Mouse (Mus musculus) intestine, embryonic 15.5 days (tissue): ENCODE data around the gene Fh1. TPM values are rescaled to one million over a fixed set of nuclear protein-coding genes. Genes with fewer than 3 reads are reported as not detected.

ENCODE experiments used
- ATAC-seq: fragments of 200-750 bp; cut with Nextera tagmentation; 2 replicates; pipeline ENCODE4 v1.8.0; 2017; ENCODE audit warnings: moderate TSS enrichment, moderate library complexity
- H3K27ac ChIP-seq: fragments of 300-500 bp; sonication (generic); 2 replicates; pipeline ENCODE4 v1.5.1; 2015; ENCODE audit warnings: mild to moderate bottlenecking, inconsistent platforms
- H3K27me3 ChIP-seq: fragments of 300-500 bp; sonication (generic); replicated peaks from 2 replicates; pipeline ENCODE4 v1.6.1; 2015; ENCODE audit warnings: inconsistent platforms
- H3K36me3 ChIP-seq: fragments of 300-500 bp; sonication (generic); 2 replicates; pipeline ENCODE4 v1.6.1; 2015; ENCODE audit warnings: inconsistent platforms
- H3K4me1 ChIP-seq: fragments of 300-500 bp; sonication (generic); replicated peaks from 2 replicates; pipeline ENCODE4 v1.6.1; 2015; ENCODE audit warnings: inconsistent platforms
- H3K4me2 ChIP-seq: fragments of 300-500 bp; sonication (generic); replicated peaks from 2 replicates; pipeline ENCODE4 v1.6.1; 2015; ENCODE audit warnings: mild to moderate bottlenecking, inconsistent platforms
- H3K4me3 ChIP-seq: fragments of 300-500 bp; sonication (generic); replicated peaks from 2 replicates; pipeline ENCODE4 v1.5.1; 2015; ENCODE audit warnings: inconsistent platforms
- H3K9ac ChIP-seq: fragments of 300-500 bp; sonication (generic); 2 replicates; pipeline ENCODE4 v1.6.1; 2015; ENCODE audit warnings: inconsistent platforms
- H3K9me3 ChIP-seq: fragments of 300-500 bp; sonication (generic); 2 replicates; pipeline ENCODE4 v1.6.1; 2016; ENCODE audit warnings: inconsistent platforms
- WGBS: fragments of 180-500 bp; shearing (Covaris S2); methylation state at CpG from one replicate; pipeline ENCODE4 v1.1.7; 2015; 5-methylcytosine and 5-hydroxymethylcytosine counted together
- polyA plus RNA-seq: library from polyadenylated mRNA; unstranded; fragments of >200 nt; fragmentation: Nextera tagmentation; extraction: Ambion mirVana; gene quantifications from 2 replicates; pipeline ENCODE4 v1.2.1, GENCODE M21; 2015

The Fh1 gene
- polyA plus RNA-seq, 1 experiment from 2014 or later = 155 TPM

DNA sequence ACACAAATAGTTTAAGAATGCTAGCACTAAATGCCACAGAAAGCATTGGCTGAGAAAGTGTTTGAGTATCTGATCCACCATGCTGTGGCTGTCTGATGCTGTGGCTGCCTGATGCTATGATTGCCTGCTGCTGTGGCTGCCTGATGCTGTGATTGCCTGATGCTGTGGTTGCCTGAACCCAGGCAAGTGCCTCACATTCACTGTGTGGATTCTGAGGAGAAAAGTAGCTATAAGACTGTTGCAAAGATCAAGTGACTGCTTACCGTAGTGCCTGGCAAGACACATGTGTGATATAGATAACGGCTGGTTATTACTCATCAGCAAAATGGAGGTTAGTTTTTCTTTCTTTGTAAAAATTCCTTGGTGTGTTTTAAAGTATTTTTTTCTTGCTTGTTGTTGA, 51.3 kb downstream of the Fh1 start:
- no peak for ATAC-seq
- Histone ChIP-seq H3K36me3 (no peaks in the 10 kb centered on the region), H3K27me3 (no peaks in the 10 kb centered on the region), H3K4me1 (no peaks in the 10 kb centered on the region), H3K4me3 (no peak overlapping the region), H3K9ac (no peak overlapping the region), H3K4me2 (no peak overlapping the region), H3K27ac (no peak overlapping the region), H3K9me3 (no peaks in the 10 kb centered on the region)
- 81% methylated on average over 2 of the region's 2 CpGs for WGBS

- Histone ChIP-seq H3K36me3 (no peaks in the 10 kb centered on the region), H3K4me1 (no peaks in the 10 kb centered on the region), H3K4me2 (no peak overlapping the region), H3K9ac (no peak overlapping the region), H3K4me3 (no peak overlapping the region), H3K27me3 (no peaks in the 10 kb centered on the region), H3K27ac (no peak overlapping the region), H3K9me3 (no peaks in the 10 kb centered on the region)
- ATAC-seq = no peak
- WGBS = 83% methylated on average over 6 of the region's 6 CpGs
Measured at GRCm38 (mm10) chr1:175565579-175566103, 59.8 kb downstream of the Fh1 start.

- WGBS = 85% methylated on average over 4 of the region's 4 CpGs
- ATAC-seq = no peak
- no peaks in the 10 kb centered on the region for H3K27me3 ChIP-seq
Measured at GRCm38 (mm10) chr1:175564321-175564720, 61.1 kb downstream of the Fh1 start.

DNA sequence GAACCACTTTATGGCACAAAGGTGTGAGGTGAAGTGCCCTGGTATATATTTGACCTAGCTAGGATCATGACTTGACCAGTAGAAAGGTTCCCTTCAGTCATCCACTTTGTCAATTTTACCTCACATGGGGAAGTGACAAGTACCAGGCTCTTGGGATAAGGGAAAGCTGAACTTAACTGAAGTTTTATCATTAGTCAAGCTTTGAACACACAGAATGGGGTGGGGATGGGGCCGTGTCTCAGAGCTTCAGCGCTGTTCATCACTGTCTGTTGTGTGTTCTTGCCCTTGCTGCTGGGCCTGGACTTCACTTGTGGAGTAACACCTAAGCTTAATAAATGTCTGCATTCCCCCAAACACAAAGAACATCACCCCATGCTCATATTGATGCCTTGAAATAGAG, 63.1 kb downstream of the Fh1 start:
- WGBS = 88% methylated on average over 2 of the region's 2 CpGs
- H3K27ac ChIP-seq = no peak overlapping the region

More at GRCm38 (mm10) chr1:175564321-175564720, 61.1 kb downstream of the Fh1 start:
- H3K36me3 ChIP-seq = no peaks in the 10 kb centered on the region
- H3K4me3 ChIP-seq = no peak overlapping the region
- no peak overlapping the region for H3K9ac ChIP-seq
- H3K4me1 ChIP-seq = no peaks in the 10 kb centered on the region
- no peak overlapping the region for H3K4me2 ChIP-seq
- H3K9me3 ChIP-seq = no peaks in the 10 kb centered on the region
- no peak overlapping the region for H3K27ac ChIP-seq

DNA sequence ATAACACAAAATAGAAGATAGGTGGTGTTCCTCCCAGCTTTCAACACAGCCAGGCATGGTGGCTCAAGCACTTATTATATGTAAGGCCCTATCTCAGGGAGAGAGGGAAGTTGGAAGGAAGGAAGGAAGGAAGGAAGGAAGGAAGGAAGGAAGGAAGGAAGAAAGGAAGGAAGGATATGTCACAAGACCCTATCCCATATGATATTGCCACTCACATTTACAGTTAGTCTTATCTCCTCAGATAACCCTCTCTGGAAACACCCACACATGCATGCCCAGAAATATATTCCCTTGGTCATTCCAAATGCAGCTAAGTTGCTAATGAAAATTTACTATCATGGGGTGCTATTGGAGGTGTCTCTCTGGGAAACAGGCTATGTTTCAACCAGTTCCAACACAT, 63.6 kb downstream of the Fh1 start:
- H3K27me3 ChIP-seq = no peaks in the 10 kb centered on the region
- H3K9me3 ChIP-seq = no peaks in the 10 kb centered on the region
- no peaks in the 10 kb centered on the region for H3K36me3 ChIP-seq
- H3K4me3 ChIP-seq = no peak overlapping the region
- no peak overlapping the region for H3K27ac ChIP-seq
- H3K9ac ChIP-seq = no peak overlapping the region
- ATAC-seq = no peak
- no peaks in the 10 kb centered on the region for H3K4me1 ChIP-seq
- H3K4me2 ChIP-seq = no peak overlapping the region

More for the DNA sequence above, 63.1 kb downstream of the Fh1 start:
- no peaks in the 10 kb centered on the region for H3K9me3 ChIP-seq
- H3K36me3 ChIP-seq = no peaks in the 10 kb centered on the region
- H3K27me3 ChIP-seq = no peaks in the 10 kb centered on the region
- no peaks in the 10 kb centered on the region for H3K4me1 ChIP-seq
- no peak overlapping the region for H3K4me2 ChIP-seq
- no peak overlapping the region for H3K9ac ChIP-seq
- ATAC-seq = no peak
- H3K4me3 ChIP-seq = no peak overlapping the region

DNA sequence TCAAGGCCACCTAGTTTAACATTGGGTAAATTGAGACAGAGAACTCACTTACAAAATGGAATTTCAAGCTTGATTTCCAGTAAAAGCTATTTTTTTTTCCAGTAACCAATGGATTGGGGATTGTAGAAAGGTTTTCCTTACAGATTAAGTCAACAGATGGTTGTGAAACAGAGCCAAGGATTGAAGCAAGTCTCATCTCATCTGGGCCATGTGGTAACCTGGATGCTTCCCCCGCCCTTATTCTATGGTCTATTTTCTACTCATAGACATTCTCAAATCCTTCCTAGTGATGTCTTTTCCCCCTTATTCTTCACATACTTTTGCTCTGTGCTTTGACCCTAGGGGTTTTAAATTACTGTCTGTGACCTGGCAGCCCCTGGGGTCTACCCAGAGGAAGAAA, 70.8 kb downstream of the Fh1 start:
- ATAC-seq = no peak
- 97% methylated on average over 1 of the region's 1 CpGs for WGBS

GRCm38 (mm10) chr1:175552474-175552873, 73.0 kb downstream of the Fh1 start:
- WGBS = 54% methylated on average over 3 of the region's 3 CpGs
- Histone ChIP-seq H3K4me2 (no peak overlapping the region), H3K27me3 (no peaks in the 10 kb centered on the region), H3K4me1 (no peaks in the 10 kb centered on the region), H3K9me3 (no peaks in the 10 kb centered on the region), H3K36me3 (no peaks in the 10 kb centered on the region), H3K9ac (no peak overlapping the region), H3K4me3 (no peak overlapping the region), H3K27ac (no peak overlapping the region)
- no peak for ATAC-seq

More for the DNA sequence above, 70.8 kb downstream of the Fh1 start:
- Histone ChIP-seq H3K27me3 (no peaks in the 10 kb centered on the region), H3K4me1 (no peaks in the 10 kb centered on the region), H3K36me3 (no peaks in the 10 kb centered on the region), H3K27ac (no peak overlapping the region), H3K9me3 (no peaks in the 10 kb centered on the region), H3K4me3 (no peak overlapping the region), H3K9ac (no peak overlapping the region), H3K4me2 (no peak overlapping the region)

DNA sequence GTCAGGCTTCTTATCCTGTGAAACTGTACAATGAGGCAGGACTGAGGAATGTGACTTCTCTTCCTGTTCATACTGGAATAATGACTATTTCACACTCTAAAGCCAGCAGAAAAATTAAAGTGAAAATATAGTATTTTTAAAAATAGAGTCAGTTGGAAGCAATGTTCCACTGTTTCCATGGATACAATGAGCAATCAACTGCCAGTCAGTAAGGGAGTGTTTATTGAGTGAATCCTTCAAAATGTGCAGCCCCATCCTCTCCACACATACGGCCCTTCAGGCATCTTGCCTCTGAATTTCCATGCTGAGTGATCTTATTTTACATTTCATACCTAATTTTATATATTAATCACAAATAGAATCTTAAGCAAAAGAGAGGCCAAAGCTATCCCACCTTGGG, 74.8 kb downstream of the Fh1 start:
- Histone ChIP-seq H3K4me2 (no peak overlapping the region), H3K9ac (no peak overlapping the region), H3K27ac (no peak overlapping the region), H3K4me1 (no peaks in the 10 kb centered on the region), H3K27me3 (no peaks in the 10 kb centered on the region), H3K4me3 (no peak overlapping the region), H3K9me3 (no peaks in the 10 kb centered on the region), H3K36me3 (no peaks in the 10 kb centered on the region)
- WGBS = 80% methylated on average over 1 of the region's 1 CpGs
- no peak for ATAC-seq

Other genes with a start within 250 kb of the Fh1 start
- 1.6 and 1.8 TPM in 2 replicates for gene Rgs7, start 133.1 kb downstream of the Fh1 start, polyA plus RNA-seq
- gene Kmo, start 5.3 kb downstream of the Fh1 start, polyA plus RNA-seq = 0.66 and 0.75 TPM in 2 replicates
- 6.5 and 7.1 TPM in 2 replicates for gene Opn3, start 67.1 kb upstream of the Fh1 start, polyA plus RNA-seq
- gene Chml, start 67.3 kb upstream of the Fh1 start, polyA plus RNA-seq = 2.4 and 2.6 TPM in 2 replicates
- gene Wdr64, start 73.0 kb upstream of the Fh1 start, polyA plus RNA-seq = not detected in 2 replicates